Mouse (Mus musculus) liver, embryonic 14.5 days (tissue): Measurements from ENCODE around the gene Arid4a. TPM values are rescaled to one million over a fixed set of nuclear protein-coding genes. Genes with fewer than 3 reads are reported as not detected.

Experiments used
- ATAC-seq: fragments of 200-750 bp; cut with Nextera tagmentation; 2 replicates; pipeline ENCODE4 v1.8.0; 2017; ENCODE audit warnings: moderate number of reproducible peaks, mild to moderate bottlenecking, moderate library complexity; ENCODE audit not compliant: insufficient read depth
- DNase-seq, 3 experiments: peaks; one replicate each; pipeline ENCODE4 v3.0.0-alpha.2; 2012 to 2013; ENCODE audit warnings: low read depth in 3 of 3, low spot score in 3 of 3
- H3K27ac ChIP-seq: fragments of 300-500 bp; sonication (generic); 2 replicates; pipeline ENCODE4 v1.5.1; 2014; ENCODE audit warnings: moderate library complexity, mild to moderate bottlenecking, control low read depth, inconsistent platforms
- H3K27me3 ChIP-seq: fragments of 300-500 bp; sonication (generic); 2 replicates; pipeline ENCODE4 v1.6.1; 2014; ENCODE audit warnings: mild to moderate bottlenecking, low read length, moderate library complexity; ENCODE audit not compliant: control insufficient read depth, insufficient read depth
- H3K36me3 ChIP-seq: fragments of 300-500 bp; sonication (generic); replicated peaks from 2 replicates; pipeline ENCODE4 v1.6.1; 2014; ENCODE audit warnings: low read depth; ENCODE audit not compliant: control insufficient read depth, insufficient read depth
- H3K4me1 ChIP-seq, 2 experiments: fragments of 200-500 bp in 1 of 2; fragments of 300-500 bp in 1 of 2; sonication (generic) in 1 of 2; replicated peaks; 2 replicates each; pipeline ENCODE4 v1.6.1; 2012 to 2014; ENCODE audit warnings: antibody characterized with exemption in 1 of 2, inconsistent platforms in 1 of 2, low read length in 1 of 2; ENCODE audit not compliant: control insufficient read depth in 2 of 2, insufficient read depth in 2 of 2
- H3K4me2 ChIP-seq: fragments of 300-500 bp; sonication (generic); 2 replicates; pipeline ENCODE4 v1.6.1; 2014; ENCODE audit warnings: low read depth, mild to moderate bottlenecking, control low read depth, moderate library complexity
- H3K4me3 ChIP-seq, 2 experiments: fragments of 200-500 bp in 1 of 2; fragments of 300-500 bp in 1 of 2; sonication (generic) in 1 of 2; 2 replicates each; pipeline ENCODE4 v1.5.1; 2012 to 2014; ENCODE audit warnings: low read depth in 2 of 2, low read length in 2 of 2, mild to moderate bottlenecking in 2 of 2, control low read depth in 1 of 2, inconsistent platforms in 1 of 2, moderate library complexity in 1 of 2; ENCODE audit not compliant: insufficient read depth in 1 of 2
- H3K9ac ChIP-seq: fragments of 300-500 bp; sonication (generic); replicated peaks from 2 replicates; pipeline ENCODE4 v1.6.1; 2014; ENCODE audit warnings: mild to moderate bottlenecking, control low read depth, moderate library complexity
- H3K9me3 ChIP-seq: fragments of 300-500 bp; sonication (generic); 2 replicates; pipeline ENCODE4 v1.6.1; 2016; ENCODE audit warnings: low read length, mixed read lengths; ENCODE audit not compliant: control insufficient read depth
- CTCF ChIP-seq: IDR thresholded peaks from 2 replicates; pipeline ENCODE4 v1.5.1; 2016; ENCODE audit warnings: antibody characterized with exemption, low read depth, control low read depth
- EP300 ChIP-seq: IDR thresholded peaks from 2 replicates; pipeline ENCODE4 v1.6.1; 2016; ENCODE audit warnings: antibody characterized with exemption, low read depth
- WGBS: fragments of 180-500 bp; shearing (Covaris S2); extraction: QIAGEN DNeasy Blood & Tissue Kit; methylation state at CpG from one replicate; pipeline ENCODE4 v1.1.7; 2014; ENCODE audit not compliant: insufficient replicate concordance; 5-methylcytosine and 5-hydroxymethylcytosine counted together
- polyA plus RNA-seq, 2 experiments: library from polyadenylated mRNA; depleted of rRNA in 1 of 2; stranded (reverse) in 1 of 2; unstranded in 1 of 2; fragments of >200 nt; fragmentation: Nextera tagmentation in 1 of 2; extraction: Ambion mirVana in 1 of 2; gene quantifications; 2 replicates each; pipeline versions ENCODE4 v1.2.1 to v1.2.3; 2012 to 2014

Gene Arid4a
- polyA plus RNA-seq, 2 experiments: 4.6 to 17.7 TPM

- WGBS: 3% methylated on average over 17 of the region's 17 CpGs
- peak overlapping the region; percentile 68 for H3K4me2 ChIP-seq
- H3K27ac ChIP-seq: peak overlapping the region; percentile 68
- no peaks in the 10 kb centered on the region for H3K9me3 ChIP-seq
- peak; percentile 71 to 74 (median 71) for DNase-seq
- H3K27me3 ChIP-seq: no peaks in the 10 kb centered on the region
- H3K36me3 ChIP-seq: no peaks in the 10 kb centered on the region
- peak overlapping the region; percentile 40 to 50 for H3K4me3 ChIP-seq
- peaks cover 4 to 8% of the 10 kb centered on the region in 2 experiments for H3K4me1 ChIP-seq
- ATAC-seq: no peak
- peak overlapping the region; percentile 36 for H3K9ac ChIP-seq
- peak; percentile 78 for TF ChIP-seq CTCF
- TF ChIP-seq EP300: no peak
Observed at GRCm38 (mm10) chr12:70969485-70970184, 46.2 kb upstream of the Arid4a start.

GRCm38 (mm10) chr12:70973831-70974230 lies 42.0 kb upstream of the Arid4a start:
- peak overlapping the region; percentile 83; the same call in 1 of the 2 replicates for H3K27ac ChIP-seq
- TF ChIP-seq CTCF (no peak), EP300 (no peak)
- DNase-seq (no peak), ATAC-seq (no peak)
- H3K4me2 ChIP-seq: peak overlapping the region; percentile 66
- H3K4me1 ChIP-seq: peaks cover 7 to 11% of the 10 kb centered on the region in 2 experiments
- 65% methylated on average over 4 of the region's 4 CpGs for WGBS
- H3K9ac ChIP-seq: no peak overlapping the region
- H3K36me3 ChIP-seq: peaks cover 4% of the 10 kb centered on the region
- no peaks in the 10 kb centered on the region for H3K27me3 ChIP-seq
- H3K4me3 ChIP-seq: peak overlapping the region in 1 of 2 experiments; percentile 83; a peak in 2 of 4 replicates
- no peaks in the 10 kb centered on the region for H3K9me3 ChIP-seq

GRCm38 (mm10) chr12:70974441-70975266 lies 41.1 kb upstream of the Arid4a start, which contains the start of gene Psma3:
Gene Psma3, plus strand, starts transcription at chr12:70974621.
- peak within 1 kb of the TSS; percentile 93 for H3K9ac ChIP-seq
- peak; percentile 100 for ATAC-seq
- peak within 1 kb of the TSS; percentile 77 for H3K4me2 ChIP-seq
- DNase-seq: peak; percentile 93 to 94 (median 94)
- H3K27ac ChIP-seq: peak within 1 kb of the TSS; percentile 88
- peaks cover 7 to 11% of the 10 kb centered on the region in 2 experiments for H3K4me1 ChIP-seq
- no peaks in the 10 kb centered on the region for H3K27me3 ChIP-seq
- H3K4me3 ChIP-seq: peak within 1 kb of the TSS; percentile 83 to 92
- no peak; the same call in 1 of the 2 replicates for TF ChIP-seq EP300
- TF ChIP-seq CTCF: 0 out of 2 replicates have a peak, but pooled peaks have one; percentile 9
- WGBS: under 1% methylated on average over 70 of the region's 71 CpGs
- H3K36me3 ChIP-seq: peaks cover 9% of the 10 kb centered on the region
- no peaks in the 10 kb centered on the region for H3K9me3 ChIP-seq

GRCm38 (mm10) chr12:70975406-70975805 lies 40.4 kb upstream of the Arid4a start:
- Histone ChIP-seq H3K4me3 (peak overlapping the region; percentile 83 to 92), H3K36me3 (peaks cover 15% of the 10 kb centered on the region), H3K27ac (peak overlapping the region; percentile 88), H3K4me1 (peaks cover 7 to 11% of the 10 kb centered on the region in 2 experiments), H3K27me3 (no peaks in the 10 kb centered on the region), H3K9ac (peak overlapping the region; percentile 93), H3K9me3 (no peaks in the 10 kb centered on the region), H3K4me2 (peak overlapping the region; percentile 77)
- WGBS: 14% methylated on average over 10 of the region's 10 CpGs
- TF ChIP-seq CTCF (no peak), EP300 (no peak)
- no peak for ATAC-seq
- DNase-seq: no peak

GRCm38 (mm10) chr12:70975891-70976290 lies 39.9 kb upstream of the Arid4a start:
- DNase-seq (no peak), ATAC-seq (no peak)
- Histone ChIP-seq H3K4me2 (peak overlapping the region; percentile 77), H3K27ac (peak overlapping the region; percentile 9; the same call in 1 of the 2 replicates), H3K9me3 (no peaks in the 10 kb centered on the region), H3K4me3 (peak overlapping the region; percentile 83 to 92; a peak in 3 of 4 replicates), H3K4me1 (peaks cover 7 to 11% of the 10 kb centered on the region in 2 experiments), H3K9ac (peak overlapping the region; percentile 93), H3K36me3 (peaks cover 19% of the 10 kb centered on the region), H3K27me3 (no peaks in the 10 kb centered on the region)
- WGBS: 32% methylated on average over 3 of the region's 3 CpGs
- no peak for TF ChIP-seq EP300
